Mouse (Mus musculus) CH12.LX (cell line): ENCODE data around the gene Phex. TPM values are rescaled to one million over a fixed set of nuclear protein-coding genes. Genes with fewer than 3 reads are reported as not detected.

Experiments
- DNase-seq: peaks from one replicate; pipeline ENCODE4 v3.0.0-alpha.2; 2013; ENCODE audit errors: extremely low read depth
- H3K27ac ChIP-seq: 2 replicates; pipeline ENCODE4 v1.5.1; 2012; ENCODE audit warnings: low read depth, mild to moderate bottlenecking, control low read depth, moderate library complexity; ENCODE audit not compliant: insufficient read depth
- H3K27me3 ChIP-seq: replicated peaks from 2 replicates; pipeline ENCODE3; 2012; ENCODE audit warnings: inconsistent platforms
- H3K36me3 ChIP-seq, 2 experiments: replicated peaks in 1 of 2; 2 replicates each; pipeline versions ENCODE3 to v1.6.1; 2012; ENCODE audit warnings: inconsistent platforms in 1 of 2, low read length in 1 of 2, mild to moderate bottlenecking in 1 of 2, mixed read lengths in 1 of 2, moderate library complexity in 1 of 2; ENCODE audit not compliant: control insufficient read depth in 1 of 2, insufficient read depth in 1 of 2
- H3K4me1 ChIP-seq, 2 experiments: 2 replicates each; pipeline ENCODE4 v1.6.1; 2012; ENCODE audit warnings: inconsistent platforms in 1 of 2, moderate library complexity in 1 of 2; ENCODE audit not compliant: insufficient read depth in 2 of 2, control insufficient read depth in 1 of 2
- H3K4me2 ChIP-seq: 2 replicates; pipeline ENCODE4 v1.6.1; 2012; ENCODE audit warnings: low read depth, mild to moderate bottlenecking, control low read depth; ENCODE audit not compliant: poor library complexity, insufficient read depth, severe bottlenecking
- H3K4me3 ChIP-seq, 3 experiments: fragments of 150-350 bp in 1 of 3; sonication (generic) in 1 of 3; replicated peaks in 1 of 3; 2 replicates each; pipeline versions ENCODE3 to v1.5.1; 2011 to 2012; ENCODE audit warnings: low read depth in 2 of 3, low read length in 2 of 3, mild to moderate bottlenecking in 2 of 3, moderate library complexity in 2 of 3, control low read depth in 1 of 3, improper control_type of control experiment in 1 of 3, inconsistent platforms in 1 of 3, mixed read lengths in 1 of 3; ENCODE audit not compliant: poor library complexity in 1 of 3
- H3K79me2 ChIP-seq: replicated peaks from 2 replicates; pipeline ENCODE4 v1.6.1; 2012; ENCODE audit warnings: mild to moderate bottlenecking, moderate library complexity; ENCODE audit not compliant: control insufficient read depth, poor library complexity, insufficient read depth, severe bottlenecking; ENCODE audit errors: extremely low read depth
- H3K9ac ChIP-seq: 2 replicates; pipeline ENCODE4 v1.6.1; 2012; ENCODE audit warnings: low read depth, mild to moderate bottlenecking, control low read depth, moderate library complexity; ENCODE audit not compliant: insufficient read depth
- H3K9me3 ChIP-seq: replicated peaks from 2 replicates; pipeline ENCODE3; 2012; ENCODE audit warnings: low read length, inconsistent platforms, mixed read lengths
- BHLHE40 ChIP-seq: IDR thresholded peaks from 2 replicates; pipeline ENCODE4 v1.6.1; 2011; ENCODE audit warnings: mild to moderate bottlenecking, low read depth, low read length, improper control_type of control experiment
- CHD1 ChIP-seq: IDR thresholded peaks from 2 replicates; pipeline ENCODE4 v1.6.1; 2012; ENCODE audit warnings: low read depth, low read length, improper control_type of control experiment, inconsistent platforms
- CHD2 ChIP-seq: IDR thresholded peaks from 2 replicates; pipeline ENCODE4 v1.6.1; 2011; ENCODE audit warnings: low read length, improper control_type of control experiment
- CTCF ChIP-seq, 2 experiments: IDR thresholded peaks in 1 of 2; conservative IDR thresholded peaks in 1 of 2; 2 replicates each; pipeline ENCODE4 v1.5.1; 2011 to 2012; ENCODE audit warnings: low read depth in 2 of 2, low read length in 2 of 2, improper control_type of control experiment in 1 of 2, inconsistent platforms in 1 of 2, mild to moderate bottlenecking in 1 of 2, moderate library complexity in 1 of 2
- E2F4 ChIP-seq: IDR thresholded peaks from 2 replicates; pipeline ENCODE4 v1.6.1; 2011; ENCODE audit warnings: low read depth, low read length, improper control_type of control experiment; ENCODE audit not compliant: insufficient replicate concordance
- ELF1 ChIP-seq: IDR thresholded peaks from 2 replicates; pipeline ENCODE4 v1.6.1; 2014; ENCODE audit warnings: low read depth, mild to moderate bottlenecking, inconsistent platforms, low read length, improper control_type of control experiment
- EP300 ChIP-seq: IDR thresholded peaks from 2 replicates; pipeline ENCODE4 v1.6.1; 2011; ENCODE audit warnings: low read length, improper control_type of control experiment
- ETS1 ChIP-seq: conservative IDR thresholded peaks from 2 replicates; pipeline ENCODE4 v1.6.1; 2012; ENCODE audit warnings: low read depth, mild to moderate bottlenecking, inconsistent platforms, low read length, improper control_type of control experiment, moderate library complexity
- HCFC1 ChIP-seq: IDR thresholded peaks from 2 replicates; pipeline ENCODE4 v1.6.1; 2012; ENCODE audit warnings: low read depth, mild to moderate bottlenecking, inconsistent platforms, low read length, improper control_type of control experiment
- IRF4 ChIP-seq: IDR thresholded peaks from 2 replicates; pipeline ENCODE4 v1.6.1; 2014; ENCODE audit warnings: low read depth, mild to moderate bottlenecking, inconsistent platforms, low read length, improper control_type of control experiment
- JUN ChIP-seq: IDR thresholded peaks from 2 replicates; pipeline ENCODE4 v1.6.1; 2011; ENCODE audit warnings: low read depth, mild to moderate bottlenecking, low read length, improper control_type of control experiment, moderate library complexity; ENCODE audit not compliant: insufficient read depth
- KAT2A ChIP-seq: IDR thresholded peaks from 2 replicates; pipeline ENCODE4 v1.6.1; 2012; ENCODE audit warnings: low read length, improper control_type of control experiment, inconsistent platforms; ENCODE audit not compliant: insufficient replicate concordance
- MAFK ChIP-seq: IDR thresholded peaks from 2 replicates; pipeline ENCODE4 v1.6.1; 2011; ENCODE audit warnings: low read length, improper control_type of control experiment; ENCODE audit not compliant: insufficient replicate concordance
- MAX ChIP-seq: IDR thresholded peaks from 2 replicates; pipeline ENCODE4 v1.6.1; 2011; ENCODE audit warnings: low read length, improper control_type of control experiment
- MEF2A ChIP-seq: IDR thresholded peaks from 2 replicates; pipeline ENCODE4 v1.6.1; 2014; ENCODE audit warnings: low read depth, mild to moderate bottlenecking, inconsistent platforms, low read length, improper control_type of control experiment, borderline replicate concordance
- MXI1 ChIP-seq: IDR thresholded peaks from 2 replicates; pipeline ENCODE4 v1.6.1; 2011; ENCODE audit warnings: mild to moderate bottlenecking, low read depth, low read length, improper control_type of control experiment
- MYC ChIP-seq: IDR thresholded peaks from 2 replicates; pipeline ENCODE4 v1.6.1; 2011; ENCODE audit warnings: low read depth, mild to moderate bottlenecking, improper control_type of control experiment, low read length
- NELFE ChIP-seq: IDR thresholded peaks from 2 replicates; pipeline ENCODE4 v1.6.1; 2011; ENCODE audit warnings: low read depth, low read length, improper control_type of control experiment
- NRF1 ChIP-seq: IDR thresholded peaks from 2 replicates; pipeline ENCODE4 v1.6.1; 2014; ENCODE audit warnings: low read depth, mild to moderate bottlenecking, inconsistent platforms, low read length, improper control_type of control experiment, moderate library complexity
- PAX5 ChIP-seq: IDR thresholded peaks from 2 replicates; pipeline ENCODE4 v1.6.1; 2012; ENCODE audit warnings: low read length, inconsistent platforms, mixed read lengths
- POLR2AphosphoS2 ChIP-seq: IDR thresholded peaks from 2 replicates; pipeline ENCODE4 v1.6.1; 2011; ENCODE audit warnings: low read depth, low read length, improper control_type of control experiment
- SIN3A ChIP-seq: IDR thresholded peaks from 2 replicates; pipeline ENCODE4 v1.6.1; 2012; ENCODE audit warnings: low read length, improper control_type of control experiment, inconsistent platforms
- SMC3 ChIP-seq: IDR thresholded peaks from 2 replicates; pipeline ENCODE4 v1.6.1; 2011; ENCODE audit warnings: low read depth, low read length, improper control_type of control experiment
- TCF12 ChIP-seq: IDR thresholded peaks from 2 replicates; pipeline ENCODE4 v1.6.1; 2014; ENCODE audit warnings: low read depth, mild to moderate bottlenecking, inconsistent platforms, low read length, improper control_type of control experiment
- UBTF ChIP-seq: IDR thresholded peaks from 2 replicates; pipeline ENCODE4 v1.6.1; 2012; ENCODE audit warnings: low read depth, mild to moderate bottlenecking, inconsistent platforms, low read length, improper control_type of control experiment, moderate library complexity
- USF2 ChIP-seq: conservative IDR thresholded peaks from 2 replicates; pipeline ENCODE4 v1.6.1; 2011; ENCODE audit warnings: low read depth, low read length, improper control_type of control experiment
- ZC3H11A ChIP-seq: IDR thresholded peaks from 2 replicates; pipeline ENCODE4 v1.6.1; 2012; ENCODE audit warnings: low read depth, mild to moderate bottlenecking, inconsistent platforms, low read length, improper control_type of control experiment
- ZMIZ1 ChIP-seq: IDR thresholded peaks from 2 replicates; pipeline ENCODE4 v1.6.1; 2012; ENCODE audit warnings: low read depth, mild to moderate bottlenecking, inconsistent platforms, low read length, improper control_type of control experiment
- ZNF384 ChIP-seq: IDR thresholded peaks from 2 replicates; pipeline ENCODE4 v1.6.1; 2012; ENCODE audit warnings: low read depth, low read length, improper control_type of control experiment, inconsistent platforms
- dilution Hi-C: fragments of 300-500 bp; cut with MboI; formaldehyde crosslinking; loops from 2 replicates; pipeline ENCODE4 v1.14.3; 2020; ENCODE audit warnings: low sequenced_read_pairs; ENCODE audit not compliant: extremely low pct_unique_long_range_greater_than_20kb, extremely low pct_ligation_motif_present
- in situ Hi-C: fragments of 300-500 bp; cut with MboI; formaldehyde crosslinking; loops from 3 replicates; pipeline ENCODE4 v1.14.3; 2019; ENCODE audit warnings: low sequenced_read_pairs, low pct_ligation_motif_present, low pct_unique_long_range_greater_than_20kb, mixed read lengths
- polyA plus RNA-seq: library from polyadenylated mRNA; unstranded; fragments of >175 nt; gene quantifications from 2 replicates; pipeline ENCODE4 v1.2.1, GENCODE M21; 2012; ENCODE audit warnings: low read depth; ENCODE audit not compliant: insufficient read length
- total RNA-seq, 2 experiments: library from RNA; depleted of rRNA; stranded (reverse); fragments of 300-350 nt in 1 of 2; fragments of >200 nt in 1 of 2; gene quantifications; 2 replicates each; pipeline ENCODE4 v1.2.3; 2012 to 2014

Phex gene
- total and polyA plus RNA-seq, 3 experiments: 0.07 to 0.17 (median 0.09) TPM

- TF ChIP-seq POLR2AphosphoS2 (no peak), ZMIZ1 (no peak), CHD2 (no peak), NELFE (no peak), CHD1 (no peak), ETS1 (no peak), USF2 (no peak), IRF4 (no peak), MEF2A (no peak), HCFC1 (no peak), ZNF384 (no peak), E2F4 (no peak), MYC (no peak), ELF1 (no peak), BHLHE40 (no peak), CTCF (conservative IDR thresholded peaks at IDR 0.05 in 1 of 2, IDR thresholded peaks at IDR 0.05 in 1 of 2; ENCODE audit: low read depth in 2 of 2, low read length in 2 of 2) (no peak), NRF1 (no peak), MXI1 (no peak), JUN (no peak), UBTF (no peak)
Measured at GRCm38 (mm10) chrX:157271609-157272008, 143.5 kb downstream of the Phex start.

DNA sequence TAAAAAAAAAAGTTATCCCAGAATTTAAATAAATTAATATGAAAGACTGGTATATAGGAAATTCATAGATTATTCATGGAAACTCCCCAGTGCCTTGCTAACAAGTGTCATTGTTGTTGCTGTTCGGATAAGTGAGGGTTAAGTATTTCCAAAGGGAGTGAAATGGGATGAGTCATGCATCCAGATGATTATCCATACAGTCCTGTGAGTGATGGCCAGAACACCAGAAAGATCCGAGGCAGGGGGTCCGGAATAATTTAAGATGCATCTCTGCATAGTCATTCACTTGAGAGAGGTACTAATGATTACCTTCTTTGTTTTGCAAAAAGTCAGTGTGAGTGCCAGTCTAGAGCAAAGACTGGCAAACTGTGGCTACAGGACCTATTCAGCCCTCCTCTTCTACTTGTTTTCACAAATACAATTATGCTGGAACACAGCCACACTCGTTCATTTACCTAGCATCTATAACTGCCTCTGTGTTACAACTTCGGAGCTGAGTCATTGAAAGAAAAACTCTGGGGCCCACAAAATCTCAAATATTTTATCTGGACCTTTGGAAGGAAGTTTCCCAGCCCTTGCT lies 145.3 kb downstream of the Phex start:
- no peaks in the 10 kb centered on the region for H3K27me3 ChIP-seq
- no peak overlapping the region for H3K27ac ChIP-seq
- no peaks in the 10 kb centered on the region for H3K4me1 ChIP-seq
- no peak overlapping the region for H3K4me2 ChIP-seq
- H3K36me3 ChIP-seq: no peaks in the 10 kb centered on the region
- in situ Hi-C loops: no loop called here
- no peak overlapping the region for H3K4me3 ChIP-seq
- TF ChIP-seq ETS1 (no peak), E2F4 (no peak), ZC3H11A (no peak), MAFK (no peak), MAX (no peak), ZNF384 (no peak), PAX5 (no peak), POLR2AphosphoS2 (no peak), SMC3 (no peak), IRF4 (no peak), SIN3A (no peak), UBTF (no peak), TCF12 (no peak), KAT2A (no peak), EP300 (no peak)
- H3K9ac ChIP-seq: no peak overlapping the region
- H3K79me2 ChIP-seq: no peaks in the 10 kb centered on the region
- DNase-seq: no peak
- dilution Hi-C loops: no loop called here
- H3K9me3 ChIP-seq: no peaks in the 10 kb centered on the region

More at GRCm38 (mm10) chrX:157271609-157272008, 143.5 kb downstream of the Phex start:
- no peak for DNase-seq
- no peaks in the 10 kb centered on the region for H3K9me3 ChIP-seq
- no peak overlapping the region for H3K27ac ChIP-seq
- no peak overlapping the region for H3K9ac ChIP-seq
- dilution Hi-C loops: no loop called here
- H3K27me3 ChIP-seq: no peaks in the 10 kb centered on the region
- H3K4me1 ChIP-seq: no peaks in the 10 kb centered on the region
- no peak overlapping the region for H3K4me3 ChIP-seq
- H3K79me2 ChIP-seq: no peaks in the 10 kb centered on the region
- no peaks in the 10 kb centered on the region for H3K36me3 ChIP-seq
- in situ Hi-C loops: no loop called here
- H3K4me2 ChIP-seq: no peak overlapping the region
